Mouse (Mus musculus) olfactory bulb, adult 2 months (tissue): ENCODE measurements around the gene Trak1. TPM values are rescaled to one million over a fixed set of nuclear protein-coding genes. Genes with fewer than 3 reads are reported as not detected.

Experiments
- H3K27ac ChIP-seq: fragments of 200-500 bp; 2 replicates; pipeline ENCODE4 v1.5.1; 2012; ENCODE audit warnings: low read depth, low read length; ENCODE audit not compliant: insufficient read depth
- H3K4me1 ChIP-seq: fragments of 200-500 bp; 2 replicates; pipeline ENCODE4 v1.6.1; 2012; ENCODE audit warnings: low read length; ENCODE audit not compliant: control insufficient read depth, insufficient read depth
- H3K4me3 ChIP-seq: fragments of 200-500 bp; 2 replicates; pipeline ENCODE4 v1.5.1; 2012; ENCODE audit warnings: mild to moderate bottlenecking, low read depth, low read length, moderate library complexity; ENCODE audit not compliant: insufficient read depth
- CTCF ChIP-seq: fragments of 200-500 bp; IDR thresholded peaks from 2 replicates; pipeline ENCODE4 v1.5.1; 2012; ENCODE audit warnings: low read depth, mild to moderate bottlenecking, low read length, moderate library complexity; ENCODE audit not compliant: insufficient read depth
- POLR2A ChIP-seq: fragments of 200-500 bp; IDR thresholded peaks from 2 replicates; pipeline ENCODE4 v1.6.1; 2012; ENCODE audit warnings: mild to moderate bottlenecking, low read depth, low read length, moderate library complexity; ENCODE audit not compliant: insufficient read depth
- WGBS: fragments of 180-500 bp; shearing (Covaris S2); methylation state at CpG from one replicate; pipeline ENCODE4 v1.1.7; 2018; 5-methylcytosine and 5-hydroxymethylcytosine counted together
- polyA plus RNA-seq: library from polyadenylated mRNA; stranded (reverse); fragments of >200 nt; gene quantifications from 2 replicates; pipeline ENCODE4 v1.2.4, GENCODE M21; 2012; ENCODE audit warnings: low replicate concordance; ENCODE audit not compliant: missing spikeins, insufficient read depth, insufficient read length

Gene Trak1
- polyA plus RNA-seq, 1 experiment, result not detected

GRCm38 (mm10) chr9:121391898-121392297 lies 94.6 kb downstream of the Trak1 start:
- H3K27ac ChIP-seq, result no peak overlapping the region
- no peak for TF ChIP-seq POLR2A
- no peak for TF ChIP-seq CTCF
- H3K4me1 ChIP-seq, result peaks cover 34% of the 10 kb centered on the region
- WGBS, result 46% methylated on average over 13 of the region's 13 CpGs
- H3K4me3 ChIP-seq, result no peak overlapping the region

- TF ChIP-seq POLR2A (no peak), CTCF (peak; percentile 63)
- H3K27ac ChIP-seq, result no peak overlapping the region
- WGBS, result 14% methylated on average over 5 of the region's 5 CpGs
- no peak overlapping the region for H3K4me3 ChIP-seq
- H3K4me1 ChIP-seq, result peaks cover 35% of the 10 kb centered on the region
Measured at GRCm38 (mm10) chr9:121392427-121392826, 95.1 kb downstream of the Trak1 start.

- no peak overlapping the region for H3K27ac ChIP-seq
- TF ChIP-seq POLR2A, result no peak
- H3K4me3 ChIP-seq, result no peak overlapping the region
- WGBS, result 96% methylated on average over 4 of the region's 4 CpGs
- H3K4me1 ChIP-seq, result peaks cover 32% of the 10 kb centered on the region
Measured at GRCm38 (mm10) chr9:121393104-121393503, 95.8 kb downstream of the Trak1 start.

- H3K4me3 ChIP-seq, result no peak overlapping the region
- WGBS, result 39% methylated on average over 2 of the region's 2 CpGs
- no peak overlapping the region for H3K27ac ChIP-seq
- peaks cover 25% of the 10 kb centered on the region for H3K4me1 ChIP-seq
- no peak for TF ChIP-seq POLR2A
- TF ChIP-seq CTCF, result no peak
Measured at GRCm38 (mm10) chr9:121394882-121395281, 97.6 kb downstream of the Trak1 start.

- 86% methylated on average over 5 of the region's 5 CpGs for WGBS
- no peak for TF ChIP-seq CTCF
- H3K4me3 ChIP-seq, result no peak overlapping the region
- H3K4me1 ChIP-seq, result peaks cover 25% of the 10 kb centered on the region
- H3K27ac ChIP-seq, result no peak overlapping the region
Measured at GRCm38 (mm10) chr9:121395812-121396211, 98.5 kb downstream of the Trak1 start.

GRCm38 (mm10) chr9:121398100-121398760 lies 100.9 kb downstream of the Trak1 start:
- peaks cover 25% of the 10 kb centered on the region for H3K4me1 ChIP-seq
- no peak overlapping the region for H3K27ac ChIP-seq
- TF ChIP-seq CTCF (no peak), POLR2A (no peak)
- H3K4me3 ChIP-seq, result no peak overlapping the region
- 57% methylated on average over 17 of the region's 17 CpGs for WGBS

- H3K4me1 ChIP-seq, result peaks cover 25% of the 10 kb centered on the region
- TF ChIP-seq POLR2A (no peak), CTCF (no peak)
- no peak overlapping the region for H3K27ac ChIP-seq
- no peak overlapping the region for H3K4me3 ChIP-seq
- 46% methylated on average over 7 of the region's 7 CpGs for WGBS
Measured at GRCm38 (mm10) chr9:121398761-121399160, 101.5 kb downstream of the Trak1 start.

- TF ChIP-seq CTCF (no peak), POLR2A (no peak)
- Histone ChIP-seq H3K4me3 (no peak overlapping the region), H3K4me1 (peaks cover 31% of the 10 kb centered on the region), H3K27ac (peak overlapping the region; percentile 13; the same call in 1 of the 2 replicates)
- WGBS, result 51% methylated on average over 8 of the region's 8 CpGs
Measured at GRCm38 (mm10) chr9:121400608-121401007, 103.3 kb downstream of the Trak1 start.

GRCm38 (mm10) chr9:121403157-121403671 lies 105.9 kb downstream of the Trak1 start:
- Histone ChIP-seq H3K4me3 (peak overlapping the region; percentile 53), H3K4me1 (peaks cover 21% of the 10 kb centered on the region), H3K27ac (peak overlapping the region; percentile 60)
- 8% methylated on average over 16 of the region's 16 CpGs for WGBS
- TF ChIP-seq CTCF, result no peak
- peak; percentile 54 for TF ChIP-seq POLR2A

GRCm38 (mm10) chr9:121403699-121404098 lies 106.4 kb downstream of the Trak1 start:
- TF ChIP-seq POLR2A (no peak), CTCF (no peak)
- Histone ChIP-seq H3K4me3 (peak overlapping the region; percentile 53), H3K27ac (peak overlapping the region; percentile 60), H3K4me1 (peaks cover 17% of the 10 kb centered on the region)
- WGBS, result 7% methylated on average over 11 of the region's 11 CpGs
